Mouse (Mus musculus) thymus, postnatal 14 days (tissue): ENCODE data around the gene Krtcap2.

Source experiments
- DNase-seq: peaks from one replicate; pipeline ENCODE4 v3.0.0; 2021

Krtcap2 gene

GRCm38 (mm10) chr3:89225918-89226317 is 19.8 kb upstream of the Krtcap2 start:
- DNase-seq, result no peak

- no peak for DNase-seq
Measured at GRCm38 (mm10) chr3:89226361-89226760, 19.4 kb upstream of the Krtcap2 start.

- DNase-seq, result no peak
Measured at GRCm38 (mm10) chr3:89226900-89227299, 18.9 kb upstream of the Krtcap2 start, which contains the start of gene Mtx1. TSS of gene Mtx1 (minus strand) at chr3:89227088.

- DNase-seq, result peak; percentile 55
Measured at GRCm38 (mm10) chr3:89227307-89228179, 18.2 kb upstream of the Krtcap2 start.

- DNase-seq, result peak; percentile 89
Measured at GRCm38 (mm10) chr3:89228180-89228549, 17.6 kb upstream of the Krtcap2 start.

GRCm38 (mm10) chr3:89228836-89229235 is 16.9 kb upstream of the Krtcap2 start, which contains the start of gene Muc1:
TSS of gene Muc1 (plus strand) at chr3:89229057.
- DNase-seq, result no peak

GRCm38 (mm10) chr3:89229276-89229675 is 16.5 kb upstream of the Krtcap2 start:
- DNase-seq, result no peak

- DNase-seq, result no peak
Measured at GRCm38 (mm10) chr3:89230561-89230960, 15.2 kb upstream of the Krtcap2 start.

GRCm38 (mm10) chr3:89231345-89231744 is 14.4 kb upstream of the Krtcap2 start:
- DNase-seq, result no peak

- no peak for DNase-seq
Measured at GRCm38 (mm10) chr3:89231772-89232275, 13.9 kb upstream of the Krtcap2 start.

- no peak for DNase-seq
Measured at GRCm38 (mm10) chr3:89232614-89233013, 13.2 kb upstream of the Krtcap2 start.

GRCm38 (mm10) chr3:89233562-89234110 is 12.1 kb upstream of the Krtcap2 start:
- no peak for DNase-seq

- no peak for DNase-seq
Measured at GRCm38 (mm10) chr3:89236516-89236915, 9.2 kb upstream of the Krtcap2 start.

GRCm38 (mm10) chr3:89237682-89238081 is 8.1 kb upstream of the Krtcap2 start:
- DNase-seq, result no peak

- DNase-seq, result no peak
Measured at GRCm38 (mm10) chr3:89238494-89238893, 7.3 kb upstream of the Krtcap2 start.

- no peak for DNase-seq
Measured at GRCm38 (mm10) chr3:89242331-89242895, 3.4 kb upstream of the Krtcap2 start.

- DNase-seq, result peak; percentile 88
Measured at GRCm38 (mm10) chr3:89243609-89244008, 2.2 kb upstream of the Krtcap2 start.

GRCm38 (mm10) chr3:89244158-89244981 is 1.4 kb upstream of the Krtcap2 start:
- peak; percentile 49 for DNase-seq

GRCm38 (mm10) chr3:89244982-89245687 is 631 bp upstream of the Krtcap2 start:
- peak; percentile 78 for DNase-seq

- DNase-seq, result peak; percentile 87
Measured at GRCm38 (mm10) chr3:89246261-89247100, 715 bp downstream of the Krtcap2 start, which contains the start of gene Trim46. TSS of gene Trim46 (minus strand) at chr3:89246309.

- no peak for DNase-seq
Measured at GRCm38 (mm10) chr3:89247466-89247865, 1.7 kb downstream of the Krtcap2 start.
